Mouse (Mus musculus): ENCODE measurements around the gene Stxbp5. TPM values are rescaled to one million over a fixed set of nuclear protein-coding genes. Genes with fewer than 3 reads are reported as not detected.
A peak's percentile ranks its signal among the peaks of the same experiment; 100 is the strongest.

Gene Stxbp5
- polyA plus RNA-seq (2015; fragmentation: Nextera tagmentation; extraction: Ambion mirVana) = 6.4 and 6.9 TPM in 2 replicates

DNA sequence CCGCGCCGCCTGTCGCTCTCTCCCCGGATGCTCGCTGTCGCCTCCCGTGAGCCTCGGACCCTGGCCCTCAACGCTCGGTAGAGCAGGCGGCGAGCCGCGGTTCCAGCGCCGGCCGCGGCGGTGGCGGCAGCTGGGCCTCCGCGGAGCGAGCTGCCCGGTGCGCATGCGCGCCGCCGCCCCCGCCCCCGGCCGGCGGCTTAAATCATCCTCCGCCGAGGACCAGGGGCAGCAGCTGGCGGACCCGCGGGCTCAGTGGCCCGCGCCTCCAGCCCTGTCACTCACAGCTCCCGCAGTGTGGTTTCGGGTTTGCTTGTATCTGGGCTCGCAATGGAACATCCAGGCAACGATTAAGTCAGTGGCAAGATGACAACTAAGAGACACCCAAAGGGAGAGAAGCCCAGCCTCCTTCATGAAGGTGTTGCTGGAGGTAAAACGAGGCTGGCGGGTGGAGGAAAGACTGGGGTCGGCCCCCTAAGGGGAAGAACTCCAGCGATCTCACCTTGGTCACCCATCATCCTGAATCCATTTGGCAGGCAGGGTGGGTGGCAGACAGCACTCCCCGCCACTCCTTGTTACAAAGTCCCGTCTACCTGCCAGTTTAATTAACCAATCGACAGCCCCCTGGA is at the start of gene Stxbp5:
Stxbp5 (minus strand) TSS at position 9 of the 626 bp plus-strand sequence.
- Histone ChIP-seq H3K36me3 (ENCODE audit: control insufficient read depth, insufficient read depth) (no peaks in the 10 kb centered on the region), H3K4me3 (replicated peaks; ENCODE audit: low read length) (peak within 1 kb of the TSS; percentile 96), H3K9me3 (ENCODE audit: control insufficient read depth, low read length) (no peaks in the 10 kb centered on the region), H3K9ac (replicated peaks; ENCODE audit: low read depth, low read length) (peak within 1 kb of the TSS; percentile 95), H3K27ac (ENCODE audit: low read length) (peak within 1 kb of the TSS; percentile 96), H3K27me3 (replicated peaks; ENCODE audit: control insufficient read depth, insufficient read depth, low read length) (no peaks in the 10 kb centered on the region), H3K4me2 (ENCODE audit: low read length) (peak within 1 kb of the TSS; percentile 66), H3K4me1 (replicated peaks; ENCODE audit: control insufficient read depth, insufficient read depth, low read length) (peaks cover 19% of the 10 kb centered on the region)
- ATAC-seq = peak; percentile 72
- under 1% methylated on average over 47 of the region's 52 CpGs for WGBS

DNA sequence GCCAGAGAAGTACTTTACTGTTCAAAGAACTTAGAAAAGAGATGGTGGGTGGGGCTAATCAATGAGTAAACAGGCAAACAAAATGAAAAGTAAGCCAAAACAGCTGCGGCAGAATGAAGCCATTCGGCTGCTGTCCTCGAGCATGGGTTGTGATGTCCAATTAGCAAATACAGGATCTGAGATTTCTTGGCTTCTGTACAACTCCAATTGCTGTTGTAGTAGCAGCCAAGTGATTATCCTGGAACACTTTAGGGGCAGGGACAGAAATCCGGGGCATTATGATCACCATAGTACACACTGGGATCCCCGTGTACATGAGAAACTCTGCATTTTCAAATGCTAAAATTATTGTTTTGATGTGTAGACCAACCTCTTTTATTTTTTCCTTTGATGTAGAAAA is 11.5 kb upstream of the Stxbp5 start:
- H3K27ac ChIP-seq (ENCODE audit: low read length) = no peak overlapping the region
- no peak overlapping the region for H3K4me2 ChIP-seq (ENCODE audit: low read length)
- WGBS = 33% methylated on average over 5 of the region's 5 CpGs
- 0 out of 2 replicates have a peak, but pooled peaks have one; percentile 23 for ATAC-seq
- H3K4me1 ChIP-seq (replicated peaks; ENCODE audit: control insufficient read depth, insufficient read depth, low read length) = peaks cover 3% of the 10 kb centered on the region; the same call in 1 of the 2 replicates
- no peaks in the 10 kb centered on the region for H3K36me3 ChIP-seq (ENCODE audit: control insufficient read depth, insufficient read depth)
- no peak overlapping the region for H3K9ac ChIP-seq (replicated peaks; ENCODE audit: low read depth, low read length)
- no peaks in the 10 kb centered on the region for H3K27me3 ChIP-seq (replicated peaks; ENCODE audit: control insufficient read depth, insufficient read depth, low read length)
- H3K4me3 ChIP-seq (replicated peaks; ENCODE audit: low read length) = no peak overlapping the region
- no peaks in the 10 kb centered on the region for H3K9me3 ChIP-seq (ENCODE audit: control insufficient read depth, low read length)

DNA sequence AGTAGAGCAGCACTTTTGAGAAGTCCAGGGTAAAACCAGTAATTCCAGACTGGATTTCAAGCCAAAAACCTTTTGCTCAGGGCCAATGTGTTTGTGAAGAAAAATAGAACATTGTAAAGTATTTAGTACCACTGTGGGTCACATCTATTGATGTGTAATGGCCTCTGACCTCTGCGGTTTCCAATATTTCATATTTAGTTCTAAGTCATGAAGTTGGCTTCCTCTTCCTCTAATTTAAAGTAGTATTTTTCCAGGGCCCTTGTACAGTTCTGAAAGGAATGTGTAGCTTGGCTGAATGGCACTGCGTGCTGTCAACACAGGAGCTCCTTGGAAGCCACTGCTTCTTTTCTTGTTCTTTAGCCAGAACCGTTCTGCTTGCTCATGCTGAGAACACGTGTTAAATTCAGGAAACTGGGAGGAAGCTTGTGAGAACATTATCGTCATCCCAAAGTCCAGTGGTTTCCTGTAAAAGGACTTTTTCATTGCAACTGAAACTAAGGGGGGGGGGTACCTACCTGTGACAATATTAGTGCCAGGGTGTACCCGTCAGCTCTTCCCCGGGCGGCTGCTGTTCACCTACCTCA is 7.1 kb upstream of the Stxbp5 start:
- H3K4me2 ChIP-seq (ENCODE audit: low read length) = no peak overlapping the region
- no peak for ATAC-seq

DNA sequence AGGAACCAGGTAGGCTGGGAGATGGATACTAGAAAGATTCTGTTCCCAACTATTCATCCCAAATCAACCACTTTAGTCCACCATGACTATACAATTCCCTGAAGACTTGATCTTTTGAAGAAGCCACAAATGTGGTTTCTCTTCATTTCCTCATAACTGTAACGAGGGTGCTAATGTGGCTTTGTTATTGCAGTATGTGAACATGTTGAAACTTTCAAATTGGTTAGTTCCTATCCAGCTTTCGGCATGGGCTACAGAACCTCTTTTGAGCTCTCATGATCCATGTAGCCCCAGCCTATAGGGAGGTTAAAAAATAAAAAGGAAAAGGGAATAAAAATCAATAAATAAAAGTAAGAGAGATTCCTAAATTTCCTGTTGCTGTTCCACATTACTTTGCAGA is 6.6 kb upstream of the Stxbp5 start:
- Histone ChIP-seq H3K4me3 (replicated peaks; ENCODE audit: low read length) (no peak overlapping the region), H3K27me3 (replicated peaks; ENCODE audit: control insufficient read depth, insufficient read depth, low read length) (no peaks in the 10 kb centered on the region), H3K9me3 (ENCODE audit: control insufficient read depth, low read length) (no peaks in the 10 kb centered on the region), H3K36me3 (ENCODE audit: control insufficient read depth, insufficient read depth) (no peaks in the 10 kb centered on the region), H3K27ac (ENCODE audit: low read length) (no peak overlapping the region), H3K9ac (replicated peaks; ENCODE audit: low read depth, low read length) (no peak overlapping the region), H3K4me1 (replicated peaks; ENCODE audit: control insufficient read depth, insufficient read depth, low read length) (peaks cover 3% of the 10 kb centered on the region; the same call in 1 of the 2 replicates), H3K4me2 (ENCODE audit: low read length) (no peak overlapping the region)
- no peak for ATAC-seq
- 84% methylated on average over 2 of the region's 2 CpGs for WGBS

More for the DNA sequence above, 7.1 kb upstream of the Stxbp5 start:
- Histone ChIP-seq H3K9ac (replicated peaks; ENCODE audit: low read depth, low read length) (no peak overlapping the region), H3K27ac (ENCODE audit: low read length) (no peak overlapping the region), H3K27me3 (replicated peaks; ENCODE audit: control insufficient read depth, insufficient read depth, low read length) (no peaks in the 10 kb centered on the region), H3K36me3 (ENCODE audit: control insufficient read depth, insufficient read depth) (no peaks in the 10 kb centered on the region), H3K9me3 (ENCODE audit: control insufficient read depth, low read length) (no peaks in the 10 kb centered on the region), H3K4me1 (replicated peaks; ENCODE audit: control insufficient read depth, insufficient read depth, low read length) (peaks cover 3% of the 10 kb centered on the region; the same call in 1 of the 2 replicates), H3K4me3 (replicated peaks; ENCODE audit: low read length) (no peak overlapping the region)
- 76% methylated on average over 8 of the region's 8 CpGs for WGBS

DNA sequence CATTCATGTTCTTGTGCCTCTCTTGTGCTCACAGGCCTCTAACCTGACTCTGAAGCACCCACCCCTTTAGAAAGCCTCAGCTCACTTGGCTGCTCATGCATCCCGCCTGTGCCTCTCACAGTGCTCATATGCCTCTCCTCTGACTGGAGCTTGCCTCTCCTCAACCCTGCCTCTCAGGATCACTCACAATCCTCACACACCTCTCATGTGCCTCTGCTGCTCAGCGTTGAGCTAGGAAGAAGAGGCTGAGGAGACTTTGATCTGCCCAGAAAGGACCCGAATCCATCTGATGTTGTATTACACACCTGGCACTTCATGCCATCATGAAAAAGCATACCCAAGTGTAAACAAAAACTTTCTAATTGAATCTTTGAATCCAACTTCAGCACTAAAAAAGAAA is 5.3 kb upstream of the Stxbp5 start:
- H3K4me2 ChIP-seq (ENCODE audit: low read length) = no peak overlapping the region
- H3K27me3 ChIP-seq (replicated peaks; ENCODE audit: control insufficient read depth, insufficient read depth, low read length) = no peaks in the 10 kb centered on the region
- H3K27ac ChIP-seq (ENCODE audit: low read length) = no peak overlapping the region
- H3K9me3 ChIP-seq (ENCODE audit: control insufficient read depth, low read length) = no peaks in the 10 kb centered on the region
- 69% methylated on average over 3 of the region's 3 CpGs for WGBS
- H3K4me1 ChIP-seq (replicated peaks; ENCODE audit: control insufficient read depth, insufficient read depth, low read length) = no peaks in the 10 kb centered on the region
- ATAC-seq = no peak
- H3K36me3 ChIP-seq (ENCODE audit: control insufficient read depth, insufficient read depth) = no peaks in the 10 kb centered on the region
- H3K9ac ChIP-seq (replicated peaks; ENCODE audit: low read depth, low read length) = no peak overlapping the region
- no peak overlapping the region for H3K4me3 ChIP-seq (replicated peaks; ENCODE audit: low read length)

DNA sequence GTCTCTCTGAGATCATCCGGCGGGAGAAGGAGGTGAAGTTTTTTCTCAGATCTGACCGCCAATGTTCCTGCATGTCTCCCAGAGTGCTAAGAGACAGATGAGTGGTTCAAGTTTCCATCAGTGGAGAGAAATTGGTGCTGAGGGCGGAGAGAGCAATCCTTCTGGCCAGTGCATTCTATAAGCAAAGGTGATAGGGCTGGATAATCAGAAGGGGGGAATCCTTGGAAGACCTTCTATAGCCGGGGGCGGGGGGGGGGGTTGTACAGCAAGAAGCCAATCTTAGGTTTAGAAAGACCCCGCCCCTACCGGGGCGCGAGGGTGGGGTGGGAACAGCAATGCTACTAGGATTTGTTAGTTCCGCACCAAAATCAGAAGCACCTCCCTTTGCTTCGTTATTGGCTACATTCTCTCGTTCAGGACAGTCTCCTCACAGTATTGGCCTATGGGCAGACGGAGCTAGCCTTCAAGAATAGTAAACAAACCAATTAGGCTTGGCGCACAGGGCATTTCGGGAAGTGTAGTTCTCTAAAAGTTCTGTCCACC is 889 bp upstream of the Stxbp5 start:
- Histone ChIP-seq H3K4me2 (ENCODE audit: low read length) (peak overlapping the region; percentile 66), H3K4me3 (replicated peaks; ENCODE audit: low read length) (peak overlapping the region; percentile 96), H3K27me3 (replicated peaks; ENCODE audit: control insufficient read depth, insufficient read depth, low read length) (no peaks in the 10 kb centered on the region), H3K9me3 (ENCODE audit: control insufficient read depth, low read length) (no peaks in the 10 kb centered on the region), H3K4me1 (replicated peaks; ENCODE audit: control insufficient read depth, insufficient read depth, low read length) (peaks cover 19% of the 10 kb centered on the region), H3K9ac (replicated peaks; ENCODE audit: low read depth, low read length) (peak overlapping the region; percentile 95), H3K36me3 (ENCODE audit: control insufficient read depth, insufficient read depth) (no peaks in the 10 kb centered on the region), H3K27ac (ENCODE audit: low read length) (peak overlapping the region; percentile 96)
- peak; percentile 93 for ATAC-seq
- WGBS = under 1% methylated on average over 16 of the region's 16 CpGs

DNA sequence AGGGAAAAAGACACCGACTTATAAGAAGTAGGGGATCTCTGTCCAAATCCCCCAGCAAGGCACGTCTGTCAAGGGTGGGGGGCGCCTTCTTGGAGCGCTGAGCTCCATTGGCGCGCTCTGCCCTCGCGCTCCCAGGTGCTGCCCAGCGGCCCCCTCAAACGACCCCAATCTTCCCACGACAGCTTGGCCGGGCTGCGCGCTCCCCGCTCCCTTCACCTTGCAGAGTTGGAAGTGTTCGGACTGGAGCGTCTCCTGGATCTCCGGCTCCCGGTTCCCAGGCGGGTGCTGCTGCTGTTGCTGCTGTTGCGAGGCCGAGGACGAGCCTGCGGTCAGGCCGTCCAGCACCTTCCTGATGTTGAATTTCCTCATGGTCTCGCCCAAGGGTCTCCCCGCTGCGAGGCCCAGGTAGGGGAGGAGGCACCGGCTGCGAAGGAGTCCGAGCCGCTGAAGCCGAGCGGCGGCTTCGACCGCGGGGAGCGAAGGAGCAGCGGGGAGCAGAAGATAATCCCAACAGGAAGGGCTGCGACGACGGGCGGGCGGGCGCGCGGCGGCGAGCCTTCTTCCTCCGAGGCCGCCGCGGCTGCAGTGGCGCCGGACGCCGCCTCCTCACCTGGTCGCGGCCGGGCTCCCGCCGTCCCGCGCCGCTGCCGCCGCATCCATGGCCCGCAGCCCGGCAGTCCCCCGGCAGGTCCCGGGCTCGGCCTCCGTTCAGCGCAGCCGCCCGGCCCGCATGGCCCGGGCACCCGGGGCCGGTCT is 386 bp downstream of the Stxbp5 start:
- under 1% methylated on average over 65 of the region's 81 CpGs for WGBS
- no peaks in the 10 kb centered on the region for H3K27me3 ChIP-seq (replicated peaks; ENCODE audit: control insufficient read depth, insufficient read depth, low read length)

DNA sequence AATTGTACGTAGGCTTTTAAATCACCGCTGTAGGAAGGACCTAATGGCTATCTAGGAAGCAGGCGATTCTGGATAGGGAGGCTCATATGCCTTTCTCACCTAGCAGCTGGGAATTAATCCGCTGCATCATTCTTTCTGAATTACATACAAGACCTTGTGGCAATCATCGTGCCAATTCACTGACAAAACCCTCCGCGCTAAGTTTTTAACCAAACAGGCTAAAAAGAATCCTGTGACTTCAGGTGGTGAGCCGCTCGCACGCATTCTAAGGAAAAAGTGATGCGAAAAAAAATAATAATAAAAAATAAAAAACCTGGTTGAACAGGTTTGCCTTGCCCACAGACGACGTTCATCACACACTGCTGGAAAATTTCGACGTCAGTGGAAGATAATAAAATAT is 1.1 kb downstream of the Stxbp5 start:
- Histone ChIP-seq H3K27me3 (replicated peaks; ENCODE audit: control insufficient read depth, insufficient read depth, low read length) (no peaks in the 10 kb centered on the region), H3K9ac (replicated peaks; ENCODE audit: low read depth, low read length) (peak overlapping the region; percentile 95), H3K4me3 (replicated peaks; ENCODE audit: low read length) (peak overlapping the region; percentile 96), H3K36me3 (ENCODE audit: control insufficient read depth, insufficient read depth) (no peaks in the 10 kb centered on the region), H3K27ac (ENCODE audit: low read length) (no peak overlapping the region; the same call in 1 of the 2 replicates), H3K9me3 (ENCODE audit: control insufficient read depth, low read length) (no peaks in the 10 kb centered on the region), H3K4me2 (ENCODE audit: low read length) (peak overlapping the region; percentile 66), H3K4me1 (replicated peaks; ENCODE audit: control insufficient read depth, insufficient read depth, low read length) (peaks cover 19% of the 10 kb centered on the region)
- 1% methylated on average over 15 of the region's 15 CpGs for WGBS
- no peak for ATAC-seq

More for the DNA sequence above, 386 bp downstream of the Stxbp5 start:
- ATAC-seq = peak; percentile 50
- Histone ChIP-seq H3K27ac (ENCODE audit: low read length) (peak overlapping the region; percentile 96), H3K4me3 (replicated peaks; ENCODE audit: low read length) (peak overlapping the region; percentile 96), H3K4me1 (replicated peaks; ENCODE audit: control insufficient read depth, insufficient read depth, low read length) (peaks cover 19% of the 10 kb centered on the region), H3K36me3 (ENCODE audit: control insufficient read depth, insufficient read depth) (no peaks in the 10 kb centered on the region), H3K9me3 (ENCODE audit: control insufficient read depth, low read length) (no peaks in the 10 kb centered on the region), H3K9ac (replicated peaks; ENCODE audit: low read depth, low read length) (peak overlapping the region; percentile 95), H3K4me2 (ENCODE audit: low read length) (peak overlapping the region; percentile 66)

DNA sequence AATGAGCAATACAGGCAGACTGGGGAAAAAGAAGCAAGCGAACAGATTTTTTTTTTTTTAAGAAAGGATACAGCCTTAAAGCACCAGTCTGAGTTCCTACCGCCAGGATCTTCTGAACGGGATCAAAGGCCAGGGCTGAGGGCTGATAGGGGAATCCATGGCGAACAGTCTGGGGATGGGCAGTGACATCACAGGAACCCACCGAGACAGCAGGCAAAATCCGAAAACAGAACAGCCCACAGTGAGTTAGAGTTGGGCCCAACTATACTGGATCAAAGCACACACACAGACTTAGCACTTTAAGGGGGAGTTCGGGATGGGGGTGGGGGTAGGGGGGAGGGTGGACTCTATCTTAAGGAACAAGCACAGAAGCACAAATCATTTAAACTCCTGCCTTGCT is 1.8 kb downstream of the Stxbp5 start:
- Histone ChIP-seq H3K27me3 (replicated peaks; ENCODE audit: control insufficient read depth, insufficient read depth, low read length) (no peaks in the 10 kb centered on the region), H3K27ac (ENCODE audit: low read length) (no peak overlapping the region), H3K4me1 (replicated peaks; ENCODE audit: control insufficient read depth, insufficient read depth, low read length) (peaks cover 19% of the 10 kb centered on the region), H3K9ac (replicated peaks; ENCODE audit: low read depth, low read length) (peak overlapping the region; percentile 44; the same call in 1 of the 2 replicates), H3K4me2 (ENCODE audit: low read length) (peak overlapping the region; percentile 66), H3K36me3 (ENCODE audit: control insufficient read depth, insufficient read depth) (no peaks in the 10 kb centered on the region), H3K4me3 (replicated peaks; ENCODE audit: low read length) (peak overlapping the region; percentile 96), H3K9me3 (ENCODE audit: control insufficient read depth, low read length) (no peaks in the 10 kb centered on the region)
- no peak for ATAC-seq
- WGBS = 5% methylated on average over 7 of the region's 7 CpGs

Data from forebrain, embryonic 16.5 days (tissue).